25 mouse cellular contexts compared by ENCODE assay signal in genomic region chr19:48679896-48680295, GRCm38 (mm10).
A peak's percentile ranks its signal among the peaks of the same experiment; 100 is the strongest.
DNase-seq lines count a peak whose midpoint lies in the region; ATAC-seq and TF ChIP-seq lines count a peak whose summit lies in the region.
"Had no signal": no experiment of that assay in that cellular context is flagged by ENCODE, and none has a peak within 500 bp of the region (broad histone marks: within the 10 kb centered on the region; RNA-seq: fewer than 3 reads in every experiment).

No protein-coding gene starts in this region.

- no peak for ATAC-seq in cerebellum, adult (ENCODE audit: insufficient number of reproducible peaks, low FRiP score, low TSS enrichment)
- ATAC-seq: activated CD4-positive, CD25-positive, alpha-beta regulatory T cell, adult 4 months; forebrain, embryonic 15.5 days; intestine, postnatal 0 days had no signal

- no peak overlapping the region for H3K27ac ChIP-seq in left cerebral cortex, adult 2 months
- H3K27ac ChIP-seq: embryonic facial prominence, embryonic 10.5 days; embryonic facial prominence, embryonic 13.5 days; forebrain, embryonic 12.5 days; forebrain, embryonic 15.5 days; heart, embryonic 15.5 days; hindbrain, embryonic 10.5 days; hindbrain, embryonic 14.5 days had no signal

- intact Hi-C loops in left cerebral cortex, postnatal 4 days (cut with DNase I): no loop called here
- intact Hi-C loops in left cerebral cortex, adult 2 months (cut with DNase I): no loop called here

- no peak overlapping the region for H3K4me3 ChIP-seq in left cerebral cortex, adult 2 months
- H3K4me3 ChIP-seq: embryonic facial prominence, embryonic 10.5 days; embryonic facial prominence, embryonic 13.5 days; erythroblast, embryonic 14.5 days; forebrain, embryonic 12.5 days; forebrain, embryonic 15.5 days; heart, embryonic 12.5 days; heart, embryonic 15.5 days; hindbrain, embryonic 10.5 days had no signal

- DNase-seq in cerebellum, adult 11-12 months: peak; percentile 12
- peak; percentile 32 for DNase-seq in cerebellum, adult 9-11 months
- no peak for DNase-seq in cerebellum, adult 11 months
- peak; percentile 18 for DNase-seq in left cerebral cortex, postnatal 4 days
- DNase-seq in left cerebral cortex, adult 2 months (ENCODE audit: extremely low spot score in 1 of 2, low spot score in 2 of 2): no peak
- DNase-seq in ovary, postnatal 36 days (ENCODE audit: low spot score): no peak
- DNase-seq: adrenal gland, adult 8-10 months; adrenal gland, postnatal 25 days; embryo, embryonic 11 days; gastrocnemius, postnatal 25 days; heart, adult 18-20 months; heart, postnatal 10 days; heart, postnatal 36 days had no signal

- TF ChIP-seq CTCF in left cerebral cortex, adult 2 months (IDR thresholded peaks at IDR 0.05): no peak

Comparison
In these comparisons a context has a peak if more than half of its experiments do, and no peak if none do; other contexts are left out.
1. DNase-seq: peak in cerebellum, adult 11-12 months (single experiment), cerebellum, adult 9-11 months (single experiment) and left cerebral cortex, postnatal 4 days (single experiment); none in cerebellum, adult 11 months (single experiment), left cerebral cortex, adult 2 months (0 of 2) and ovary, postnatal 36 days (single experiment).